Mouse (Mus musculus) embryonic fibroblast, embryonic 13.5 days (primary cell): ENCODE results near the gene Myh9.

Experiments
- CTCF ChIP-seq: IDR thresholded peaks from 2 replicates; pipeline ENCODE4 v1.5.1; 2011; ENCODE audit warnings: mild to moderate bottlenecking, control low read depth, low read length, moderate library complexity, borderline replicate concordance; ENCODE audit not compliant: insufficient read depth
- POLR2A ChIP-seq: IDR thresholded peaks from 2 replicates; pipeline ENCODE4 v1.6.1; 2011; ENCODE audit warnings: low read depth, mild to moderate bottlenecking, control low read depth, low read length, moderate library complexity

DNA sequence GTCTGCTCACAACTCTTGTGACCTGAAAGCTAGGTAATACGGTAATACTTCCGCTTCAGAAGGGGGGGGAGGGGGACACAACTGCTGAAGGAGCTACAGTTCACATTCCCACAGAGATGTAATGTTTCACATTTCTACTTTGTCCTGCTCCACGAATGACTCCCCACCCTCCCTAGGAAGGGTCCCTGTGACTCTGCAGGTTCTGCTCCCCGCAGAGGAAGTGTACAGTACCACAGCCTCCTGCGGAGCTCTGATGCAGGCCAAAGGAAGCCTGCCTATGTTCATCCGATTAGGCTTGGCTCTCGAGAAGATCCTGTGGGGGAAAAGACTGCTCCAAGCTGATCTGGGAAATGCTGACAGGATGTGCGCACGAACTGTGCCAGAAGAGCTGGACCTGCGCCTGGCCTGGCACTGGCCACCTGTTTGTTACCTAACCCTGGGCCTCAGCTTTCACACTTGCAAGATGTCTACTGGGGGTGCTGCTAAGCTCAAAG lies 22.0 kb downstream of the Myh9 start:
- TF ChIP-seq CTCF (no peak), POLR2A (no peak)
